Mouse (Mus musculus): Measurements from ENCODE around the gene Arsb.

- TF ChIP-seq CTCF (IDR thresholded peaks at IDR 0.05; ENCODE audit: borderline replicate concordance, control insufficient read depth, extremely low read depth, insufficient read depth, low read length, poor library complexity), result no peak
- TF ChIP-seq POLR2A (IDR thresholded peaks at IDR 0.05; ENCODE audit: control insufficient read depth, extremely low read depth, insufficient read depth, low read length, poor library complexity), result no peak
Measured at GRCm38 (mm10) chr13:93758149-93758898, 13.1 kb upstream of the Arsb start.

Data from thymus, adult 2 months (tissue).